Mouse (Mus musculus): ENCODE data around the gene Atxn10.

The Atxn10 gene

DNA sequence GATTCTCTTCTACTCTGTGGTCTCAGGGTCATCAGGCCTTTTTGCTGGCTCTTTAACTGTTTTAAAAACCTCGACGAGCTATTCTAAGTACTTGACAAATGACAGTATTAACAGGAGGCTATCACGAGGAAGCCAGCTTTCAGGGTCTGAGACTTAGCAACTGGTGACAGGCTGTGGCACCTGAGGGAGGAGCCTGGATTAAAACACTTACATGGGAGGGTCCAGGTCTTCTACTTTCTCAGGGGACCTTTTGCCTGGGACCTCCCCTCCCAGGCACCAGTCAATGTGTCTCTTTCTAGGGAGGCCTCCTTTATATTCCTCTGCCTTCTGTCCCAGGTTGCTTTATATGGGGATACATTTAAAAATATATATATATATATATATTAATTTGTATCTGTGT, 1.8 kb upstream of the Atxn10 start:
- no peak for DNase-seq (ENCODE audit: low spot score)

DNA sequence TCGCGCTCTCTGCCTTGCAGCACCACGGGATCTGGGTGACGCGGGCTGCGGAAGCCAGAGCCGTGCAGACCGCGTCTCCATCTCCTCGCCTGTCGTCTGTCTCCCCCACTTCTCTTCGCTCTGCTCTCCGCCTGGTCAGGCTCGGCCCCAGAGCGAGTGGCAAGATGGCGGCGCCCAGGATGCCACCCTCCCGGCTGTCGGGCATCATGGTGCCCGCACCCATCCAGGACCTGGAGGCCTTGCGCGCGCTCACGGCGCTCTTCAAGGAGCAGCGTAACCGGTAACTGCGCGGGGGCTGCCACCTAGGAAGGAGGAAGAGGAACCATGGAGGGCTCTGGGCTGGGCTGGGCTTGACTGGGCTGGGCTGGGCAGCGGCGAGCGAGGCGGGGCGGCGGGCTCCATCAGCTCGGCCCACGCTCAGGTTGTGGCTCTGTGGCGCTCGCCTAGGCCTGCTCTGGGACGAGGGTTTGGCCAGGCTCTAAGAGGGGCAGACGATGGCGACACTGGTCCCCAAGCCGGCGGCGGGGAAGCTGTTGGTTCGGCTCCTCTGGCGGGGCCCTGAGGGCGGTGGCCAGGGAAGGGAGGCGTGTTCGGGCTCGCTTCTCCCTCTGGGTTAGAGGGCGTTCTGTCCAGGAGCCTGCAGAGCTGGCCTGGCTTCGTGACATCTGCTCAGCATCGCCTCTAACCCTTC, 401 bp downstream of the Atxn10 start:
- peak; percentile 83 for DNase-seq (ENCODE audit: low spot score)

DNA sequence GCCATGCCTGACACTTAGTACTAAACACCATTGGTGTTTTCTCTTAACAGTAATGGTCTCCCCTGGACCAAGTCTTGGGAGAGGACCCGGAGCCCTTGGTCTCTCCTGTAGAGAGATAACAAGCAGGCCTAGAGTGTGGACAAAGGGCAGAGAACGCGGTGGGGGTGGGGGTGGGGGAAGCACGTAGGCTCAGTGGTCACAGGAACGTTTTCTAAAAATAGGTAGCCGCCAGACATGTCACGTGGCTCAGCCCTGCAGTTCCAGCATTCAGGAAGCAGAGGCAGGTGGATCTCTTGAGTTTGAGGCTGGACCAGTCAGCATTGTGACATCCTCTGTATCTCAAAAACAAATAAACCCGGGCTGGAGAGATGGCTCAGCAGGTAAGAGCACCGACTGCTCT, 1.2 kb downstream of the Atxn10 start:
- DNase-seq (ENCODE audit: low spot score): no peak

DNA sequence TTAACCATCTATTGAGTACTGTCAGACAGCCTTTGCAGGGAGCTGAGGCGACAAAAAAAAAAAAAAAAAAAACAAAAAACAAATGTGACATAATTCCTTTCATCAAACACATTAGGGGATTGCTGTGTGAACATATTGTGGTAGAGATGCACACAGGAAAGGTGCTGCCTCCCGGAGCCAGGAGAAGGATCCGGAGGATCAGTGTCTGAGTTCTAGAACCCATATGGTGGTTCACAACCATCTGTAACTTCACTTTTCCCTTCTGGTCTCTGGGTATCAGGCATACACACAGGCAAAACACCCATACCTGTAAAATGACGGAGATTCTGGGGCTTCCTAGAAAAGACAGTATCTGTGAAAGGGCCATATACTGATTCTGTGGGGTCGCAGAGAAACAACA, 1.9 kb downstream of the Atxn10 start:
- no peak for DNase-seq (ENCODE audit: low spot score)

- DNase-seq (ENCODE audit: low spot score): no peak
Measured at GRCm38 (mm10) chr15:85342246-85342645, 6.2 kb downstream of the Atxn10 start.

DNA sequence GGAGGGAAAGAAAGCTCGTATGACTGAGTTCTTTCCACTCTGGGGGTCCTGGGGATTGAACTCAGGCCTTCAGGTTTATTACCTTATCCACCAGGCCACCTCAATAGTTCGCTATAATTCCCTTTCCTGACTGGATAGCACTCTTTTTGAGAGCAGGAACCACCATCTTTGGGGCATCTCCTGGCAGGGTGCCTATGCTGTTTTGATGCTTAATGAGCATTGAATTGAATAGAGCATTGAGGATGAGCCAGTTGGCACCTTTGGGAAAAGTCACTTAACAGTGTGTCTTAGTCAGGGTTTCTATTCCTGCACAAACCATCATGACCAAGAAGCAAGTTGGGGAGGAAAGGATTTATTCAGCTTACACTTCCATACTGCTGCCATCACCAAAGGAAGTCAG, 8.6 kb downstream of the Atxn10 start:
- DNase-seq (ENCODE audit: low spot score): no peak

DNA sequence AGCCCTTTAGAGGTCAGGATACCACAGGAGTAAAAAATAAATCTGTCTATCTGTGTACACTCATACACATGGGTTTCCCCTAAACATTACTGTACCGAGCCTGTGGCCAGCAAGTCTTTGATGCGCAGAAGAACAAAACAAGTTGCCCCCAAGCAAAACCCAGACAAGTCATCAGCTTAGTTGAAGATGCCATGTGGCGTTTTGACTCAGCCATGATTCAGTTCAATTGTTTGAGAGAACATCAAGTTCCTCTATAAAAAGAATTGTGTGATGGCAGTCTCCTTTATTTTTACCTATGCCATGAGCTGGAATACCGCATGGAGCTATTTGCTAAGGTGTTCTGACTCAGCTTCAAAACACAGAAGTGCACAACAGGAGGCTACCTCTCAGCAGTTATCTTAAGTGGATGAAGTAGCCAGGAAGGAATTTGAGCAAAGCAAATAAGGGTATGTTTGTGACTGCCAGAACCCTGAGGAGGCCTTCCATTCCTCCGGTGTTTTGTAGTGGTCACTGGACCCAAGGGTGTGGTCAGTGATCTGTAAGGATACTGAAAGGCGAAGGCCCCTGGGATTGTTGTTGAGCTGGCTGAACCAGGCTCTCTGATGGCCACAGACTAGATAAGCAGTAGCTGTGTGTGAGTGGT, 11.1 kb downstream of the Atxn10 start:
- DNase-seq (ENCODE audit: low spot score): no peak

DNA sequence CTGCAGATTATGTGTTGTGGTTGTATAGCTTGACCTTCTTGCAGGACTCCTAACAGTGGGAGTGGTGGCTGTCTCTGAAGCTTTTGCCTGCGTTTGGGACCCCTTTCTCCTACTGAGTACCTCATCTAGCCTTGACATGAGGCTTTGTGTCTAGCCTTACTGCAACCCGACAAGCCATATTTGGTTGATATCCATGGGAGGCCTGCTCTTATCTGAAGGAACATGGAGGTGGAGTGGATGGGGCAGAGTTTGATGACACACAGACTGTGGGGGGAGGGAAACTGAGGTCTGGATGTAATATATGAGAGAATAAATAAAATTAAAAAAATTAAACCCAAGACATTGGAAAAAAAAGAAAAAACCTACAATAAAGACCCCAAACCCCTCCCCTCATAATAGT, 14.1 kb downstream of the Atxn10 start:
- no peak for DNase-seq (ENCODE audit: low spot score)

DNA sequence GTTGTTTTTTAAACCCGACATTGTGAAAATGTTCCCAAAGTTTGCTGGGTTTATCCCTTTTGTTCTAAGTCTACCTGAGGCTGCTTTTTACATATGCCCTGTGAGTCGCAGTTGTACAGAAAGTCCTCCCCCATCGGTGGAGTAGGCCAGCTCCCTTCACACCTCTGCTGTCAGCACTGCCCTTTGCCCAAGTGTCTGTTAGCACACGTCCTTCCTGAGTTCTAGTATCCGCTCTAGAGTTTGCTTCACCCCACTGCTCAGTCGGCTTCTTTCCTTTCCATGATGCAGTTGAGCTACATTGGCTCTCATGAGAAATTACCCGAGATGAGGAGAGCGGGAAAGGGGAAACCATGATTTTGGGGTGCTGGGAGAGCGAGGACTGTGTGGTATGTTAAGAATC, 18.0 kb downstream of the Atxn10 start:
- no peak for DNase-seq (ENCODE audit: low spot score)

- no peak for DNase-seq (ENCODE audit: low spot score)
Measured at GRCm38 (mm10) chr15:85356112-85356511, 20.1 kb downstream of the Atxn10 start.

- no peak for DNase-seq (ENCODE audit: low spot score)
Measured at GRCm38 (mm10) chr15:85357465-85358225, 21.6 kb downstream of the Atxn10 start.

DNA sequence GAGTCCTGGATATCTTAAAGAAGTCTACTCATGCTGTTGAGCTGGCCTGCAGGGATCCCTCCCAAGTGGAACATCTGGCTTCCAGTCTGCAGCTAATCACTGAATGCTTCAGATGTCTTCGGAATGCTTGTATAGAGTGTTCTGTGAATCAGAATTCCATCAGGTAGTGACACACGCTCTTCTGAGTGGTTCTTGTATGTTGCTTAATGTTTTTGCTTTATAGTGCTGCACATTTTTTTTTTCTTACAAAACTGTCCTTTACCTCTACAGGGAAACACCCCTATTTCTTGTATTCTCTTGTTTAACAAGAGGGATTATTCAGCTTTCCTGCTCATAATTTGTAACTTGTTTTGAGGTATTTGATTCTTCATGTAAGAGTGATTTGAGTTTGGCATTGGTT, 23.4 kb downstream of the Atxn10 start:
- DNase-seq (ENCODE audit: low spot score): no peak

DNA sequence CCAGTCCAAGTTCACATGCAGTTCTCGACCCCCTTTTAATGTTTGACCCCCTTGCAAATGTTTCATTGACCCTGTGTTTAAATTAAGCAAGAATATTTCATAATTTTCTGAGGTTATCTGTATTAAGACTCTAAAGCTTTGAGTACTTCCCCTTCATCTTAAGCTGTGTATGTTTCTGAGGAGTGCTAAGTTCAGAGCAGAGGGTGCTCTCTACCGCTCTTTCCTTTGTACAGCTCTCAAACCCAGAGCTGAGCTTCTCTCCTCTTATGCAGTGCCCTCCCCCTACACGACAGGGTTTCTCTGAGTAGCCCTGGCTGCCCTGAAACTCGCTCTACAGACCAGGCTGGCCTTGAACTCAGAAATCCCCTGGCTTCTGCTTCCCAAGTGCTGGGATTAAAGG, 23.9 kb downstream of the Atxn10 start:
- DNase-seq (ENCODE audit: low spot score): no peak

GRCm38 (mm10) chr15:85364366-85364765, 28.3 kb downstream of the Atxn10 start:
- no peak for DNase-seq (ENCODE audit: low spot score)

- no peak for DNase-seq (ENCODE audit: low spot score)
Measured at GRCm38 (mm10) chr15:85366938-85367337, 30.9 kb downstream of the Atxn10 start.

DNA sequence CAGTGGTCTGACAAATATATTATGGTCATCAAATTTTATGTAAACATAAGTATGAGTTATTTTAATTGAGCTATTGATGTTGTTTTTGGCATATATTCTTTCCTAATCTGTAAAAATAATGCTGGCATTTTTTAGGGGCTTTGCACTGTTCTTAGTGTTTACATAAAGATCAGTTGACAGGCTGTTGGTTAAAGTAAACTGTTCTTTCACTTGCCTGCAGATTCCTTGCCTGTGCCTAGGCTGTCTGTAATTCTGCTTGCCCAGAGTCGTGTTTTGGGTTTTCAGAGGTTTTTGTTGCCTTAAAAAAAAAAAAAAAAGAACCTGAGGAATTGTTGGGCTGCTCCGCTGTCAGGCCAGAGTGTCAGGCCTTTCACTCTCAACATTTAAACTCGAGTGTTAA, 33.7 kb downstream of the Atxn10 start:
- DNase-seq (ENCODE audit: low spot score): no peak

DNA sequence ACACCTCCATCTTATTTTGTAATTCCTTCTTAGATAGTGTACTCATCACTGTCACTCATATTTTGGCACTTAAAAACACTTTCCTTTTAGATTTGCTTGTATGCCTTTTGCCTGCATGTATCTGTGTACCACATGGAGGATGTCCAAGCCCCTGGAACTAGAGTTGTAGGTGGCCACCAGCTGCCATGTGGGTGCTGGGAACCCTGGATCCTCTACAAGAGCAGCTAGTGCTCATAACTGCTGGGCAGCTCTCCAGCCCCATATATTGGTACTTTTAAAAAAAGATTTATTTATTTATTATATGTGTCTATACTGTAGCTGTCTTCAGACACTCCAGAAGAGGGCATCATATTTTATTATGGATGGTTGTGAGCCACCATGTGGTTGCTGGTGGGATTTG, 37.1 kb downstream of the Atxn10 start:
- no peak for DNase-seq (ENCODE audit: low spot score)

DNA sequence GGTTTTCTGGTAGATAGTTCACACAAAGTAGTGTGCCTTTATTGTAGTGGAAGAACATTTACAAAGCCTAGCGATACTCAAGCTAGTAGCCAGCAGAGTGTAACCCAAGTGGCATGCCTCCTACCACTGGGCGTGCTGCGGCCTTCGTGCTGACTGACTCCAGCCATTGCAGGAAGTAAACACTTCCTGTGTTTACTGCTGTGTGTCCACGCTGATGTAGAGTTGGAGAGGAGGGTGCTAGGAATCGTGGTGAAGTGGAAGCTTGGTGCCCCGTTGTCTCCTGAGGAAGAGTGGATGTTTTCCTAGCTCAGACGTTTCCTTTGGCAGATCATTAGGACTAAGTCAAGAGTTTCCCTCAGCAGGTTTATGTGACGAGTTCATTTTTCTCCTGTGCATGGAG, 47.4 kb downstream of the Atxn10 start:
- no peak for DNase-seq (ENCODE audit: low spot score)

DNA sequence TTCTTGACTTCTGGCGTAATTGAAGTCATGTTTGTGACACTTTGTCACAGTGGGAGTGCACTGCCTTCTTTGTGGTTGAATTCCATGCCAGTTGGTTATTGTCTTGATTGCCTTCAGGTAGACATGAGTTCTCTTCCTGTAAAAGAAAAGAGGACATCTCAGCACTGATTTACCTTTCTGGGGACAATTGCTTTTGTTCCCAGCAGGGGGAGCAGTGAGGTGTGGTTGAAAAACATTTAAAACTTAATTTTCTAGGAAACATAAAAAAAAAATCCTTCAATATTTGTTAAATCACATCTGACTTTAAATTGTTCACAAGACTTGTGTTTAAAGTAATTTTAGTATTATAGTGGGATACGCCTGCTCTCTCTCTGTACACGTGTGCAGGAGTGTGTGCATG, 52.7 kb downstream of the Atxn10 start:
- peak; percentile 27 for DNase-seq (ENCODE audit: low spot score)

GRCm38 (mm10) chr15:85389915-85390314, 53.9 kb downstream of the Atxn10 start:
- no peak for DNase-seq (ENCODE audit: low spot score)

DNA sequence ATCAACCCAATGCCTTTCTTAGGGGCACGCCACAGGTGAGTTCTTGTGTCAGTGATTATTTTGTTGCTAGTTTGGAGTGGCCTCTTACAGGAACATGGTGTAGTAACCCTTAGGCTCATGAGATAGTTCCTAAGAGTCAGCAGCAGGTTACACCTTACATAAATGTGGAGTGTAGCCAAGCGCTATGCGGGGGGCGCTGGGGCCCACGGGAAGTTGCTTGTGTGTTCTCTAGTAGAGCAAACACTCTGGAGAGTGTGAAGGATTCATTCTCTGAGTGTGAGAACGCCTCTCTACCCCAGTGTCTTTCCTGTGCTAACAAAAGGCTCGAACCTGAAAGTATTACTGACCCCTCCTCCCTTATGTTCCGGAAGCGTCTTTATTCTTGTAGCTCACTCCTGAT, 59.3 kb downstream of the Atxn10 start:
- DNase-seq (ENCODE audit: low spot score): no peak

GRCm38 (mm10) chr15:85401926-85402325, 65.9 kb downstream of the Atxn10 start:
- DNase-seq (ENCODE audit: low spot score): no peak

- peak; percentile 50 for DNase-seq (ENCODE audit: low spot score)
Measured at GRCm38 (mm10) chr15:85403256-85403731, 67.2 kb downstream of the Atxn10 start.

All from retina, embryonic 14.5 days (tissue).